Mouse (Mus musculus): ENCODE measurements at regions not wholly inside any gene's neighbourhood (a gene's known extent, or its start where the extent isn't known, plus 50 kb on each side); places are given as distances from the start of the nearest gene placed in this dataset.

DNA sequence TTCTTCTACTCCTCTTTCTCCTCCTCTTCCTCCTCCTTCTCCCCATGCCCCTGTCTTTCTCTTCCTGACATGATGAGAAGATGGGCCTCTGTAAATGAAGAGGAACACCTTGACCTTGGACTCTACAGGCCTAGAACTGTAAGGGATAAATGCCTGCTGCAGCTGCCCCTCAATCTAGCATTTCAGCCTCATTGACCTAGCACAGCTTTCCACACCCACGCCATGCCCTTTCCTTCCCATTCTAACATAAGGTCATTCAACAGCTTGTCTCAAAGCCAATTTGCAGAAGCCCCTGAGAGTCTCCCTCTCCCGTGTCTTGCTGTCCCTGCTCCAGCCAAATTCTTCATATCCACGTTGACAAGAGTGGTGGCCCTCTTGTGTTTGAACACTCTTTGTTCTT is 63.8 kb upstream of the Dscam start:
- peak; percentile 37 for DNase-seq

DNA sequence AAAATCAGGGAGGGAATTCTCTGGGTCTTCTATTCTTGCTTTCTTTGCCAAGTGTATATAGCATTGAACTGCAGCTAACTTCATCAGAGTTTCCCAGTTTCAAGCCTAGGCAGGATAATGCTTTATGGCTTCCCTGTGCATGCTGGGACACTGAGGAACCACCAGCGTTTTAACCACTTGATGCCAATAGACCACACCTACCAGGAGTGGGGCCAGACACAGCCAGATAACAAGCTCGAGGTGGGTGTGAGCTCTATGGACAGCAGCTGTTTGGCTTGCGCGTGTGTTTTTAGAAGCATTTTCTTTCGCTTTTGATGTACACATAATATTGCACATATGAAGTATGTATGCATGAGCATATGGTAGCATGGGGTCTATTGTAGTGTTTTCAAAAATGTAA is 69.1 kb upstream of the Dscam start:
- DNase-seq, result peak; percentile 23

DNA sequence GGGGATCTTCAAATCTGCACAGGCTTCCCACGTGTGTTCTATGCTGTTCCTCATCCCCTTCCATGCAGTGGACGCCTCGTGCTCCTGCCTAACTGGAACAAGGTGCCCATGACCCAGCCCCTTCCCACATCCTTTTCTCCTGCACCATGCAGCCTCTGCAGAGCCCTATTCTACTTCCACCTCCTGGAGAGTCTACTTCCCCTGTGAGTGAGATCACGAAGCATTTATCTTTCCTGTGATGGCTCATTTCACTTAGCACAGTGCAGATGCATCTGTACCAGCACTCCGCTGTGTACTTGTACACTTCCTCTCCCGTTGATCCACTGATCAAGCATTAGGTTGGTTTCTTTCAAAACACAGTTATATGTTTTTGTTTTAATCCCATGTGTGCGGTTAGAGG is 69.5 kb upstream of the Dscam start:
- peak; percentile 66 for DNase-seq

DNA sequence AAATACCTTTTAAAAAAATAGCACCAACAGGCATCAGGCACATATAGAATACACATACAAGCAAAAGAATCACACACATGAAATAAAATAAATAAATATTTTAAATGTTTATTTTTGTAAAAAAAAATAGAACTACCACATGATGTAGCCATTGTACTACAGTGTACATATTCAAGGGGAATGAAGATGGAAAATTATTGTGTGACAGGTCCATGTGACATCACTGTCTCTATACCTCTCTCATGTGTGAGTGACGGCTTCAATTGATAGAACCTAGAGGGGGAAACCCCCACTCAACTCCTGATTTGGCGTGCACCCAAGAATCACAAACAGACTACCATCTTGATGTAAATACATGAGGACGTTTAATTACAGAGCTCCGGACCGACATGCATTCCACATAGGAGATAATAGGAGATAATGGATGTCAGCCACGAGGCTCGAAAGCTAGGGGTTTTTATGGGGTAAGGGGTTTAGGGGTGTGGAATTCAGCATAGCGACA is 70.4 kb upstream of the Dscam start:
- DNase-seq, result peak; percentile 65

DNA sequence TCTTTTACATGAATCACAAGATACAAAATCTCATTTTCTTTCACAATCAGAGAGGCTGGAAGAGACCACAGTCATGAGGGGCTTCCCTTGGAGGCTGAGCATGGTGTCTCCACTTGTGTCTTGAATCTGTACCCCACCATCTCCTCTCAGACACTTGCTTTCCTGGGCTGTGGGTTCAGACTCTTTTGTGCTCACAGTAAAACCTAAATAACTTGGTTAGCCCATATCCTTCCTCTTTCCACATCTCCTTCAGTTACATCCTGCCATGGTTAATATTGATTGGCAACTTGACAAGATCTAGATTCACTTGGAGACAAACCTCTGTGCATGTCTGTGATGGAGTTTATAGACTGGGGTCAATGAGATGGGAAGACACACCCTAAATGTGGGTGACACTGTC is 71.1 kb upstream of the Dscam start:
- DNase-seq, result peak; percentile 11

DNA sequence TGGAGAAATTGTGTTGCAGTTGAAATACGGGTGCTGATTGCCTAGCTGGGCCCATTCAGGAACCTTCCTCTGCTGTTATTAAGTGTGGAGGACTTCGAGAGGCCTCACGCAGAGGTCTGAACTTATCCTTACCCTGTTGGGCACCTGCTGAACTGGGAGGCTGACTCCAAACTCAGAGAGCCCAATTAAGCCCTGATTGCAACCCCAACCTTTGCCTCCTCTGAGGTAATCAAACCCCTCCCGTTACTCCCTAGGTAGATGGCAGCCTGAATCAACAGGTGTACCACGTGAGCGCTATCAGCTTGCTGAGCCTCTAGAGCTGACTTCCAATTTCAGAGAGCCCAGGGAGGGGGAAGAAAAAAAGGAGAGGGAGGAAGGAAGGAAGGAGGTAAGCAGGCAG is 79.9 kb upstream of the Dscam start:
- peak; percentile 85 for DNase-seq

DNA sequence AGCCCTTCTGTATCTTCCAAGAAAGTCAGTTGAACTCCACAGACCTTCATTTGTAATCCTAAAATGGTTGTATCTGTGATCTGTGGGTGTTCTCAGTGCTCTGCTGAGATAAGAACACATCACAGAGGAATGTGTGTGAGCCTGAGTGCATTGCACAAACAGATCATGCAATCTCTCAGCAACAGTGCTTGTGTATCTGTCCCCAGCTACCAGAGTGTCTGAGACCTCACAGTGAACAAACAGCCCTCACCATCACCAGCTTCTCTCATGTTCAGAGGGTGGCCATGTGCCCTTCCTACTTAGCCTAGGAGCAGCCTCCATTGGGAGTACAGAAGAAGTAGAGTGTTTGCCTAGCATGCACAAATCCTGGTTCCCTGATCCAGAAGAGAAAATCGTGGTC is 82.0 kb upstream of the Dscam start:
- DNase-seq, result peak; percentile 76

DNA sequence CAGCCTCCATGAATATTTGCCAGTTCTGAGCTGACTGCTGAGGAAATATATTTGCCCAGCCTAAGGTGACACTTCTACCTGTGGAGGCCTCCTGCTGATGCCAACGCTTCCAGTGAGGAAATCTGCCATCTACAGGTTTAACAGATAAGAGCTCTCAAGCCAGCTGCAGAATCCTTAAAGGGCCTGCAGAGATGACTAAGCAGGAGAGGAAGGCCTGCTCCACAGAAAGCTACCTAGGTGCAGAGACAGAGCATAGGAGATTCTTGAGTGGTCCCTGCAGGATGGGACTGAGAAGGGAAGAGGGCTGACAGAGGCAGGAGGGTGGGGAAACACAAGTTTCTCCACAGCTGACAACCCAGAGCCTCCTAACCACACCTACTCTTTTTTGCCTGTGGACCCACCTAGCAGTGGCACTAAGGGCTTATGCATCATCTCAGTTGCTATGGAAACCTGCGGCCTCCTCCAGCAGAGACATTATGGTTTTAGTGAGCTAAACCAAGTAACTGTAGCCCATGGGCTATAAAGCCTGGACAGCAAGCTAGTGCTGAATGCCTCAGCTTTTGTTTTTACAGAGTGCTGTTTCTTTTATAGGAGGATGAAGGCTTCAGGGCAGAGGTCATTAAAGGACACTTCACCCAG is 82.6 kb upstream of the Dscam start:
- DNase-seq, result peak; percentile 49

DNA sequence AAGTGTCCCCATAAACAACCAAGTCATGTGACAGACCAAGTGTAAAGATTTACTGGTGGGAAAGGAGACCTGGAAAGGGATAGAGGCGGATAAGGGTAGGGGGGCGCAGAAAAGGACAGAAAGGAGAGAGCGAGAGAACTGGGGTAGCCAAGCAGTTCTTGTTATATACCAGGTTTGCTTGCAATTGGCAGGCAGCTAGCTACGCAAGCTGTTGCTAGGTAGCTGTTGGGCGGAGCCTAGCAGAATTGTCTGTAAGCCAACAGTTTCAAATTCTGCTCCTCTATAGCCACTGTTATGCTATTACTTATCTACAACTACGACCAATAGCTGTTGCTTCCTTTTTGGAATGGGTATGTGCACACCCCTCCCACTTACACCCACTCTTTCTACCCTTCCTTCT is 88.3 kb upstream of the Dscam start:
- DNase-seq, result peak; percentile 49

DNA sequence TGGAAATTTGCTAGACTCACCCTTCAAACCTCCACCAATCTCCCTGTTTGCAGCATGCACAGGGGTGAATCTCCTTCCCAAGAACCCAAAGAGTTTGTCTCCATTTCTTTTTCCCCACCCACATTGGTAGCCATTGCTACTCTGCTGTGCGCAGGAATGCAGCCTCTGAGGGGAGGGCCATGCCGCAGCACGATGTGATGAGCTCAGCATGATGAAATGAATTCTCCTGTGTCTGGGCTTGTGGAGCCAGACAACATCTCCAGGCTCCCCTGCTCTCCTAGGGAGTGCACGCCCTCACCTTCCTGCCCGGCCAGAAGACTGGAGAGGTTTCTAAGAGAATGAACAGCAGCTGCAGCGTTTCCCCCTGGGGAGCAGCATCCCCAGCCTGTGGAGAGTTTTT is 92.9 kb upstream of the Dscam start:
- DNase-seq, result peak; percentile 70

DNA sequence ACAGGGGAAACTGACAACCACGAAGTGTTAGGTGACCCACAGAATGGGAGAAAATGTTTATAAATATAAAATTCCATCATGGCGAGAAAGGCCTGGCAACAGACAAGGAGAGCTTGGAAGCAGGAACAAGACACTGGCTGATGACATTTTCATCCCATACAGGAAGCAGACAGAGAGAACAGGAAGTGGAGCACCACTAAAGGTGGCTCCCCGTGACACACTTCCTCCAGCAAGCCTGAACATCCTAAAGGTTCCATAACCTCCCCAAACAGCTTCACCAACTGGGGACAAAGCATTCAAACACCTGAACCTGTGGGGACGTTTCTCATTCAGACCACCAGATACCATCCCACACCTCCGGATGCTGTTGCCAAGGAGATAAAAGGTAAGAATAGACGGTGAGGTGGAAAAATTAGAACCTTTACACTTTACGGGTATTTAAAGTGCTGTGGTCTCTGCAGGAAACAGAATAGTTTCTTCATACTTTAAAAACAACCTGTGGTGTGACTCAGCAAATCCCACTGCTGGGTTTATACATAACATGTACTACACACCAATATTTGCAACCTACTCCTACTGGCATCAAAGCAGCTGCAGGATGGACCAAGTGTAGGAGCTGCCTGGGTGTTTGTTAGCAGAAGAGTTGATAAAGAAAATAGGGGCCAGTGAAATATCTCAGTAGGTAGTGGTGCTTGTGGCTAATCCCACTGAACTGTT is 86.0 kb upstream of the Bace2 start:
- DNase-seq, result peak; percentile 4

DNA sequence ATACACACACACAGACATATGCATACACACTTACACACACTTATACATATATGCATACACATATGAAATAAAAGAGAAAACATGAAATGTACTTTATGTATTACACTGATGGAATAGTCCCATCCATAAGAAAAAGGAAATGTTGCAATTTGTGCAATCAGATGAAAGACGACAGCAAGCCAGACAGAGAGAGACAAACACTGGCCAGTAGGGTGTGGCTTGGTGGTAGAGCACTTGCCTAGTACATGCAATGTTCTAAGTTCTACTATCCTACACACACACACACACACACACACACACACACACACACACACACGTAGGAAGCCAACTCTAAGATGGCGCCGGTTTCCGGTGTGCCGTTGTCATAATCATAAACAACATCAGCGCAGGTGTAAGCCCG is 85.3 kb upstream of the Bace2 start:
- DNase-seq, result peak; percentile 43

DNA sequence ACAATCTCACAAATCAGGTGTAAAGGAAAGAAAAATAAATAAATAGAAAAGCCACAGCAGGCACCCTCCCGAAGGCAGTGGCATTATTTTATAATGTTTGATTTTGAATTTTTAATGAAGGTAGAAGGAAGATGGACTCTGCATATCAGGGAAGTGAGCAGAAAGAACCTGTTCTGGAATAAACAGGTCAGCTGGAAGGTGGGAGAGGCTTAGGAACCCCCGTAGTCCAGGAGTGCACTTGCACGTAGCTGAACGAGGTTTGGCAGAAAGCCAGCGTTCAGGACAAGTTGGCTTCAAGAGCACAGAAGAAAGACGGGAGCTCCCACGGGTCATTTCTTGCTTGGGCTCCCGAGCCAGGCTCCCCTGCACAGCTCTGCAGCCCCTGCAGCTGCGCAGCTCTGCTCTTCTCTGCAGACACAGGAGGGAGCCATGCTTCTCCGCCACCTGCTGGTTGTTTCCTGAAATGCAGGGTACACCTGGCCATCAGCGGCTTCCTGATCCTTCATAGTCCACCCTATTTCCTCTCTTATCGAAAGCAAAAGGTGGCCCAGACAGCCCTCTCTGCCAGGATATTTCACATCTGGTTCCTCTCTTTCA is 84.4 kb upstream of the Bace2 start:
- DNase-seq, result peak; percentile 92

DNA sequence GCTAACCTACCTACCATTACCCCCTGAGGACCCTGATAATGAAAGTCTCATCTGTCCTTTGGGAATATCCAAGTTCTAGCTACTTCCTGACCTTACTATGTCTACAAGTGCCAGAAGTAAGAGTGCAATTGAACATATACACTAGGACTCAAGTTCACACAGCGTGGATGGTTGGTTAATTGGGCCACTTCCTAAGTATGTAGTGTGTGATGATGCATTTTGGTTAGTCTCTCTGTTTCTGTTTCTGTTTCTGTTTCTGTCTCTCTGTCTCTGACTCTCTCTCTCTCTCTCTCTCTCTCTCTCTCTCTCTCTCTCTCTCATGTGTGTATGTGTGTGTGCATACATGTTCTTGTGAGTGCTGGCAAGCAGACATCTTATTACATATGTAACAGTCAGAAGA is 77.6 kb upstream of the Bace2 start:
- DNase-seq, result peak; percentile 29

DNA sequence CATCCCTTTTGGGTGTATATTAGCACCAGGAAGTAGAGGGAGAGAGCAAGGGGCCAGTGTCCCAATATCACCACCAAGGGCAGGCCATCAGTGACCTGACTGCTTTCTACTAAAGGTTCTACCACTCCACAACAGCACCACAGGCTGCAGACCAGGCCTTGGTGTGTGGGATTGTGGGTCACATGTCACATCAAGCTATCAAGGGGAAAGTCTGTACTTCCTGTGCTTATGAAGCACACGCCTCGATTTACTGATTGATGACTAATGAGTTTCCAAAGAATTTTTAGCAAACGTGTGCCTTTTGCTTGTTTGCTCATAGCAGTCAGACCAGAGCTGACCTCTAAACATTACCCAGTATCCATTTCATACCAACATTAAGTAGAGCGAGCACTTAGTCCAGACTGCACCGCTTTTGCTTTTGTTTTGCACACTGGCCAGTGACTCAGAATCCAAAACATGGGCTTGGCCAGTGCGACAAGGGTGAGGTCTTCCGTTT is 74.9 kb upstream of the Bace2 start:
- peak; percentile 60 for DNase-seq

DNA sequence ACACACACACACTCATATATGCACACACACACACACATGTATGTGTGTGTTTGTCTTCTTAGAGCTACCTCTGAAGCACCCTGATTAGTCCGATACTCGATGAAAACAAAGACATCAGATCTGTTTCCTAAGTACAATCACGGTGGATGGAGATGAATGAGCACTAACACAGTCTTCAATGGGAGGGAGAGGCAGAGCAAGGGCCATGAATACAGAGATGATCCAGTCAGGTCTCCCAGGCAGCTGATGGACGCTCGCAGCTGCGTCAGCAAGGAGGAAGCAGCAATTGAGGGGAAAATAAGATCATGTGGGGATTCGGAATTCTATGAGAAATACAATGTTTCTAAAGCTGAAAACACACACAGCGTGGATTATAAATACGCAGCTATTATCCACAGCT is 73.6 kb upstream of the Bace2 start:
- peak; percentile 37 for DNase-seq

DNA sequence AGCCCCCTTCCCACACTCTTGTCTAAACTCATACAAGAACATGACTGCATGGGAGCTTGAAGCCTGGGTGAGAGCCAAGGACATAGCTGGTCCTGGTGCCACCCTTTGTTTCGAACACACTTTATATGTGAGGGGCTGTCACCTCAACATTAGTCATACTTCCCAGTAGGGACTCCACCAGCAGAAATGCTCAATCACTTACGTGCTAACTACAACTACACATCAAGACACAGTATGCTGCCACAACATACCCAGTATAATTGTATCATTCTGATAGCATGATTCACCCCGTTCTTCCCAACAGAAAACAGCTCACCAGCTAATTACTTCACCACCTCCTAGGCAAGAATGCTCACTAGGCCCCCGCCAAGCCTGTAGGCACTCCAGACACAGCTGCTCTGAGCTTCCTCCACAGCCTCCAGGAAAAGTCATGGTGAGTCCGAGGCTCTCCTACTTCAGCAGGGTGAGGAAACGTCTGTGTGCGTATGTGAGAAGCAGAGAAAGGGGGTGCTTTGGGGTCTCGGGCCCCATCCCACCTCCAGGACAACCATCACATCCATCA is 70.6 kb upstream of the Bace2 start:
- DNase-seq, result peak; percentile 64

DNA sequence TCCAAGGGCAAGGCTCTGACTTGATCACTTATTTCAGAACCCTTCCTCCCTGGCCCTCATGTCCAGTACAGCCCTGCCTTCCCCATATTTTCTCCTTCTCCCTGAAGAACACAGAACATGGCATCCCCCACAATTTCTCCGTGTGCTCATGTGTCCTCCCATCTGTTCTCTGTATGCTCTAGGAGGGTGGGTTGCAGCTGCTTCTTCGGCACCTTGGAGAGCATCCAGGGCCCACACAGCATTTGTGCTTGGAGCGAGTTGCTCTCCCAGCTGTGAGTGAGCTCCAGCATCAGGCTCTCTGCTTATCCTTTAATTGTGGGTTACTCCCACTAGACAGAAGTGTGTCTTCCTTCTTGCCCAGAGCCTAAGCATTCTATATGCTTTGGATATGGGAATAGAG is 69.8 kb upstream of the Bace2 start:
- peak; percentile 83 for DNase-seq

DNA sequence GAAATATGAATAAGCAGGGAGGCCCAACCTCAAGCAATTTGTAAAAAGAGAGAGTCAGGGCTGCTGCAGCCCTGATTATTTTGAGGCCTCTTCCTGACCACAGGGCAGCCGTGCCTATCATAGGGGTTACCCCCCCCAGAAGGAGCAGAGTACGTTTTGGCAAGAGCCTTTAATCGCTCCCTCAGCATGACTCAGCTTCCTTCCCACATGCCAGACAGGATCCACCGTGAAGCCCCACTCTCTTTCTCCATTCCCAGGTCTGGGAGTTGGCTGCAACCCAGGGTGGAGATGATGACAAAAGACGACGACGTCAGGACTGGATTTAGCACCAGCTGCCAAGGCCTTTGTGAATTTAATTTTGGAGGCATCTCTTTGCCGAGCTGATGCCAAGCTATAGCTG is 67.9 kb upstream of the Bace2 start:
- DNase-seq, result peak; percentile 91

DNA sequence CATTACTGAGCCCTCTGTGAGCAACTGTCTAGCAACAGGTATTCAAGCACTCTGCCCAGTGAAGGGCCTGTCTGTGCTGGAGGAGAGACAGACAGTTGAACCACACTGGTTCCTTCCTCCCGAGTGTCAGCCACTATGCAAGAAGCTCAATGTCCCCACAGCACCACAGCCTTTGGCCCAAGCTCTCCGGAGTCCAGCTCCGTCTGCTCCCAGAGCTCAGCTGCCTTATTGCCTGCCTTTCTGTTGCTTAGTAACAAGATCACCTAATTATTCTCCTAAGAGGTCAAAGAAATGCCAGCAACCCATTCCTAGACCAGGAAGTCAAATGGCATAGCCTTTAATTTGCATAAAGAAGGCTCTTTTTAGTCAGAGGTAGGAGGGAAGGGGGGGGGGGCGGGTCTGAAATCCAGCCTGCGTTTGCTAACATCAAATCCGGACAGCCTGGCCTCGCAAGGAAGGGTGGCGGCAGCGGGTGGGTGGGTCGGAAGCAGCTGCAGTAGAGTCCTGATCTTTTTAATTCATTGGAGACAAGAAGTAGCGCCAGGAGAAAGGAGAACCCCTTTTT is 64.0 kb upstream of the Bace2 start:
- DNase-seq, result peak; percentile 70

DNA sequence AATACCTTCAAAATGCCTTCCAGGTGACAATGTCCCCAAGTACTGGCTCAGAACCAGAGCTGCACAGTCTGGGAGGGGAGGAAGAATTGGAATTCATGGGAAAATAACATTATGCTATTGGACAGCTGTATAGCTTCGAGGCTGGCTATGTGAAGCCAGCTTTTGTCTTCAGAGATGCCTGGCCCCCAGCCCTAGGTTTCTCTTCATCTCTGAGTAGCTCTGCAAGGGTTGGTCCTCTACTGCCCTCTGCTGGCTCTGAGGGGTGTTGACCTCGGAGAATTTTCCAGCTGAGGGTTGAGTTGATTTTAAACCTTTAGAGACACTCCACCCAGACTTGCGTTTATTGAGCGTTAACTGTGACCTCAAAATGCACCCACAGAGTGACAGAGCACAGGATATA is 63.3 kb upstream of the Bace2 start:
- DNase-seq, result peak; percentile 90

DNA sequence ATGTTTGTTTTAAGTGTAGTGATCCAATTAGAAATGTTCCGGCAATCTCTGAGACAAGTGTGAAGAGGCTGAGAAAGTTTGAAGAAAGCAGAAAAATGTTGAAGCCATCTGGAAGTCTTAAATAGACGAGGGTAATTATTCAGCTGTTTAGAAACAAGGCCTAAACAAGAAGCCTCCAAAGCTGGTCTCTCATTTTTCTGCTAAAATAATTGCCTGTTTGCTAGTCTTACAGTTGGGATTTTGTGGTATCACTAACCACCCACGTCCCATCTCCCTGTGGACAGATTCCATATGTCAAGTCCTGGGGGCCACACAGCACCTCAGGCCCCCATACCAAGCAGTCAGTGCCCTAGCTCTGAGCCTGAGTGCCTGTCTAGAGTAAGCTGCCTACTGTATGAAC is 59.4 kb upstream of the Bace2 start:
- no peak for DNase-seq

DNA sequence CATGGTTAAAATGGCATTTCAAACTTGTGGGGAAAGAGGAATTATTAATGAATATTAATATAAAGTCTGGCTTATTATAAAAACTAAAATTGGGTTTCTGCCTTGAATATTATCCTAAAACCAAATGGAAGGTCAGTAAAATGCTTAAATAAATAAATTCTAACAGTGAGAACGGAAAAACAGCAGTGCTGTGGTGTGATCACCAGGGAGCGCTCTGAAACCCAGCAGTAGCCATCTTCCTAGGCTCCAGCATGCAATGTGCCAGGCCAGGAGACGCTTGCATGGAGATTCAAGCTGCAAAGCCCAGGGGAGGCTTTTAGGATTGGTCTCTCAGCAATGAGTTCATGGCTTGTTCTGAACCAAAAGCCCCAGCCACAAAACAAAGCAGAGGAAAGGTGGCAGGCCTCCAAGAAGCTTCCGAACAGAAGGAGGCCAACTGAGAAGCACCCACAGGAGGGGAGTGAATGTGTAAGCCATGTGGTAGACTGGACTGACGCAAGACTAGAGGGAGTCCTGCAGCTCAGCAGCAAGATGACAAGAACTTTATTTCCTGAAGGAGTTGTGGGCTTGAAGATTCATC is 52.3 kb upstream of the Bace2 start:
- peak; percentile 93 for DNase-seq

All from heart, adult 11 months (tissue).